Mouse (Mus musculus) ES-E14 (cell line): ENCODE measurements around the gene Hnrnpl.

Experiments used
- CHD2 ChIP-seq: IDR thresholded peaks from 2 replicates; pipeline ENCODE4 v1.6.1; 2014; ENCODE audit warnings: mild to moderate bottlenecking, low read depth, low read length, inconsistent platforms
- HCFC1 ChIP-seq: IDR thresholded peaks from 2 replicates; pipeline ENCODE4 v1.6.1; 2012; ENCODE audit warnings: low read length, inconsistent platforms, borderline replicate concordance; ENCODE audit not compliant: insufficient read depth
- MAFK ChIP-seq: IDR thresholded peaks from 2 replicates; pipeline ENCODE4 v1.6.1; 2014; ENCODE audit warnings: mild to moderate bottlenecking, low read depth, low read length, inconsistent platforms; ENCODE audit not compliant: insufficient read depth
- ZC3H11A ChIP-seq: IDR thresholded peaks from 2 replicates; pipeline ENCODE4 v1.6.1; 2012; ENCODE audit warnings: low read depth, mild to moderate bottlenecking, inconsistent platforms, low read length, borderline replicate concordance
- ZNF384 ChIP-seq: IDR thresholded peaks from 2 replicates; pipeline ENCODE4 v1.6.1; 2012; ENCODE audit warnings: low read depth, low read length, inconsistent platforms

GRCm38 (mm10) chr7:28870901-28871664 lies 62.7 kb downstream of the Hnrnpl start:
- TF ChIP-seq MAFK, result no peak
- TF ChIP-seq CHD2, result no peak
- no peak for TF ChIP-seq ZC3H11A
- TF ChIP-seq HCFC1, result no peak
- TF ChIP-seq ZNF384, result no peak
